Mouse (Mus musculus) spleen, postnatal 4 days (tissue): Measurements from ENCODE around the gene Zkscan14.
A peak's percentile ranks its signal among the peaks of the same experiment; 100 is the strongest.
"Not testable (repeated sequence)": the region's sequence is repeated elsewhere in the genome, so short reads cannot be mapped to it uniquely, and the experiment has no call there.

Experiments
- DNase-seq, 2 experiments: peaks; one replicate each; pipeline ENCODE4 v3.0.0; 2022; ENCODE audit warnings: low spot score in 2 of 2

Gene Zkscan14

DNA sequence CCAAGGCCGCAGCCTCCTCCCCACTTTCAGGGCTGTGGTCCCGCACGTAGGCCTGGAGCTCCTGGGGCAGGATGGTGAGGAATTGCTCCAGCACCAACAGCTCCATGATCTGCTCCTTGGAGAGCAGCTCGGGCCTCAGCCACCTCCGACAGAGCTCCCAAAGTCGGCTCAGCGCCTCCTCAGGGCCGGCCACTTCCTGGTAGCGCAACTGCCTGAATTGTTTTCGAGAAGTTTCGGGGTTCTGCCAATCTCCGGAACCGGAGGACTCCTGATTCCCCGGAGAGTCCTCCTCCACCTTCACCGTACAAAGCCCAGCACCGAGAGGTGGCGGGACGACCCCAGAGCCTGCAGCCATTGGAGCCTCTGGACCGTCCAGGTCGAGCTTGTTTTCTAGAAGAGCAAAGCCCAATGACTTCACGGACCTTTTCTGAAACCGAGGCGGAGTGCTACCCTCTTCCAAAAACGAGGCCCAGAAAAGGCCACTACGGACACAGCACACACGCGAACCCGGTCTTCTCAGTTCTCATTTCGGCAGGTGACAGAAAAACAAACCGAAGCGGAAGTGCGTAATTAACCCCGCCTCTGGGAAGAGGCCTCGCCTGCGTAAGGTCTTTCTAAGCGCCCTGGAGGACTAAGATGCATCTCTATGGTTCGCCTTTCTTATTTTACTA lies at the start of gene Zkscan14:
Gene Zkscan14, minus strand, starts transcription at position 548 of the 671 bp plus-strand sequence.
- peak; percentile 78 to 86 for DNase-seq

- no peak for DNase-seq
Observed at GRCm38 (mm10) chr5:145249520-145249919, 47.9 kb upstream of the Zkscan14 start.

- DNase-seq = peak in 1 of 2 experiments; percentile 26
Observed at GRCm38 (mm10) chr5:145234636-145235035, 33.0 kb upstream of the Zkscan14 start.

DNA sequence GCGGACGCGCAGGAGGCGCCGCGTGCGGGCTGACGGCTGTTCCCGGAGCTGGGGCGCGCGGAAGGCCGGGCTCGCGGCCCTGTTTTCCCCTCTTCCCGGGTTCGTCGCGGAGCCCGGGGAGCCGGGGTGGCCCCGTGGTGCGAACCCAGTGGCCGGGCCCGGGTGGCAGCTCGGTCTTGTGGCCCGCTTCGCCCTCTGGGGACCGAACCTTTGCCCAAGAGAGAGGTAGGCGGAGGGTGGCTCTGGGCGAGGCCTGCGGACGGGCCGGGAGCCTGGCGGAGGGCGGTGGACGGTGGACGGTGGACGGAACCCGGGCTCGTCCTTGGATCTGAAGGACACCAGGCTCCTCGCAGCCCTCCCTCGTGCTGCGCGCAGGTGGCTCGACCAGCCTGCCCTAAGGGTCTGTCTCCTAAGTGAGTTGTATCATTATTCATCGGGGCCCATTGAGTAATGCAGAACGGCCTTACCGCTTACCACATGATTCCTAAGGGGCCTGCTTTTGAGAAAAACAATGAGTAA lies 30.3 kb upstream of the Zkscan14 start:
- DNase-seq = no peak

DNA sequence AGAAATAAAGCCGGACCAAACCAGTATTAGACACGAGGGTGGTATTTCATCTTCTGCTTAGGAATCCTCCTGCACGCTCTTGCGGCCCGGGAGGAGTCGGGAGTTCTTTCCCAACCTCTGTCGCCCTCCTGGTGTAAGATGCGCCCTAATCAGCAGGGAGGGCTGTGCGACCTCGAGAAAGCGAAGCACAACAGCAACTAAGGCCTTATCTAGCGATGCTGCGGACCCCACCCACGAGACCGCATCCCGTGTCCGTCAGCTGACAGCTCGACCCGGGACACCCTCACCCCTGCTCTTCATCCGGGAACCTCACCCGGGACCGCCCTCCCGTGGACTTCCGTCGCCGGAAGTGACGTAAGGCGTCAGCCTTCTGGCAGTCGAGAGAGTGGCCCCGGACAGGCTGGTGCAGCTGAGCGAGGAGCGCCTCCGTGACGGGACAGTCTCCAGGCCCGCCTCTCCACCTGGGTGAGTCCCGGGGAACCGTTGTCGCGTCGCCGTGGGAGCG lies 29.8 kb upstream of the Zkscan14 start, which contains the start of gene Zfp655:
Gene Zfp655, plus strand, starts transcription at position 349 of the 505 bp plus-strand sequence.
- peak; percentile 94 to 96 for DNase-seq

DNA sequence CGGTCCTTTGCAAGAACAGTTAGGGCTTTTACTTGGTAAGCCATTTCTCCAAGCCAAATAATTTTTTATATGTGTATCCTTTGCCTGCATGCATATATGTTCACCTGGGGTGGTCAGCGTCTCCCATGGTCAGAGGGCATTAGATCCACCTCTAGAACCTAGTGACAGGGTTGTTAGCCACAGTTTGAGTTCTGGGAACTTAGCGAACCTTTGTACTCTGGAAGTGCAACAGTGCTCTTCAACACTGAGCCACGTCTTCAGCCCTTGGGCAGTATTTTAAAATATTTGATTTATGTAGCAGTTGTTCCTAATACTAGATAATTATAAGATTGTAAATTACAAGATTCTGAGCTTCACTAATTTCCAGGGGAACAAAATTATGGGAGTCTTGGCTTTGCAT lies 29.0 kb upstream of the Zkscan14 start:
- no peak for DNase-seq

DNA sequence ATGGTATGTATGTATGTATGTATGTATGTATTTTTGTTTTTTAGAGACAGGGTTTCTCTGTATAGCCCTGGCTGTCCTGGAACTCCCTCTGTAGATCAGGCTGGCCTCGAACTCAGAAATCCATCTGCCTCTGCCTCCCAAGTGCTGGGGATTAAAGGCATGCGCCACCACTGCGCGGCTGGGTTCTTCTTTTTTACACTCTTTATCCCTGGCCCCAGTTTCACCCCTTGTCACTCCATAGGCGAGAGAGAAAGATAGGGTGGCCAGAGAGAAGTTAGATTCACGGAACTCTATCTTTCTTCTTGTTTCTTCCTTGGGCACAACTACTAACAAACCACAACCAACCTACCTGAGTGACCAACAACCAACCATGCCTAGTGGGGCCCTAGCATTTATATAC lies 27.6 kb upstream of the Zkscan14 start:
- not testable (repeated sequence) for DNase-seq

GRCm38 (mm10) chr5:145226453-145226852 lies 24.8 kb upstream of the Zkscan14 start:
- DNase-seq = no peak

- no peak for DNase-seq
Observed at GRCm38 (mm10) chr5:145223395-145223794, 21.7 kb upstream of the Zkscan14 start.

GRCm38 (mm10) chr5:145222840-145223239 lies 21.2 kb upstream of the Zkscan14 start:
- DNase-seq = no peak

DNA sequence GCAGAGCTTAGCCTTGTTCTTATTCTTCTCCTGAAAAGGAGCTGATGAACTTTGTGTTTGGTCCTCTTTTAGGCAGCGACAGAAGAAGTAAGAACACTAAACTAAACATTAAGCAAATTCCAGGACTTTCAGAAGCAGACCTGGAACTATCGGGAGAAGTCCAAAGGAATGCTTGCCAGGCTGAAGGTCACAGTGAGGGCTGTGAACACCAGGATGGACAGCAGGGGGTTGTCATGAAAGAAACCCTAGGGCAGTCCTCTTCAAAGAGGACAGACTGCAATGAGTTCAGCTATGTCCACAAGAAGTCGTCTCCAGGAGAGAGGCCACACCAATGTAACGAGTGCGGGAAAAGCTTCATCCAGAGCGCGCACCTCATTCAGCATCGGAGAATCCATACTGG lies 18.3 kb upstream of the Zkscan14 start:
- no peak for DNase-seq

DNA sequence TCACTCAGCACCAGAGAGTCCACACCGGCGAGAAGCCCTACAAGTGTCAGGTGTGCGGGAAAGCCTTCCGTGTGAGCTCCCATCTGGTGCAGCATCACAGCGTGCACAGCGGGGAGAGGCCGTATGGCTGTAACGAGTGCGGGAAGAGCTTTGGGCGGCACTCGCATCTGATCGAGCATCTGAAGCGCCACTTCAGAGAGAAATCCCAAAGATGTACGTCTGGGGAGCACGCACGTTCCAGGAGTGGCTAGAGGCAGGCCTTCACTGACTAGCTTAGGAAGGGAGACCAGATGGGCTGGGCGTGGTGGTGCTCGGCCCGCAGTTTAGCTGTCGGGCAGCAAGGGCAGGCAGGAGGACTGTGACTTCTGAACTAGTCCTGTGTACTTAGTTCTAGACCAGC lies 17.0 kb upstream of the Zkscan14 start:
- no peak for DNase-seq

GRCm38 (mm10) chr5:145218206-145218605 lies 16.5 kb upstream of the Zkscan14 start:
- no peak for DNase-seq

GRCm38 (mm10) chr5:145217746-145218145 lies 16.1 kb upstream of the Zkscan14 start:
- DNase-seq = no peak

- DNase-seq = no peak
Observed at GRCm38 (mm10) chr5:145214679-145215078, 13.0 kb upstream of the Zkscan14 start.

DNA sequence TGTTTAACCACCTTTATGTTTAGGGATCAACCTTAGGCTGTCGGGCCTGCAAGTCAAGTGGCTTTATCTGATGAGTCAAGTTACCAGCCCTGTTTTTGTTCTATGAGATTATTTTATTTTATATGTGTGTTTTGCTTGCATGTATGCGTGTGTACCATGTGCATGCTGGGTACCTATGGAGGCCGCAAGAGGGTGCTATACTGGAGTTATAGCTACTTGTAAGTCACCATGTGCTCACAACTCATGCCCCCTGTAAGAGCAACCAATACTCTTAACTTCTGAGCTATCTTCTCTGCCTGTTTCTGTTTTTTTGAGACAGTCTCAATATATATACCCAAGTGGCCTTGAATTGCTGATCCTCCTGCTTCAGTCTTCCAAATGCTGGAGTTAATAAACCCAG lies 11.8 kb upstream of the Zkscan14 start:
- no peak for DNase-seq

- DNase-seq = no peak
Observed at GRCm38 (mm10) chr5:145212216-145212615, 10.5 kb upstream of the Zkscan14 start.

DNA sequence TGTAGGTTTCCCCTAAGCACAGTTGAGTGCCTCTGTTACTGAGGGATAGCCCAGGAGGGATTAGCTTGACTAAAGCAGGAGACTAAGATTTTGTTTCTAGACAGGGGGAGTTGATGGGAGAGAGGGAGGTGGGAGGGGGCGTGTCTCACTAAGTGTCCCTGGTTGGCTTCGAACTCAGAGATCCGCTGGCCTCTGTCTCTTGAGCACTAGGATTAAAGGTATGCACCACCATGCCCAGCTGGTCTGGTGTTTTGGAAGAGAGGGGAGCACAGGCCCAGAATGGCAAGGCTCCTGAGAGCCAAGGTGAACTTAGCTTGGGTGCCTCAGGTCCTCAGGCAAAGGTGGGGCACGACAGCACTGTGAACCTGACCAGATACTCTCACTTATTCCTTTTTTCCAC lies 9.7 kb upstream of the Zkscan14 start:
- no peak for DNase-seq

GRCm38 (mm10) chr5:145208391-145208790 lies 6.7 kb upstream of the Zkscan14 start:
- DNase-seq = not testable (repeated sequence)

- no peak for DNase-seq
Observed at GRCm38 (mm10) chr5:145207954-145208353, 6.3 kb upstream of the Zkscan14 start.

DNA sequence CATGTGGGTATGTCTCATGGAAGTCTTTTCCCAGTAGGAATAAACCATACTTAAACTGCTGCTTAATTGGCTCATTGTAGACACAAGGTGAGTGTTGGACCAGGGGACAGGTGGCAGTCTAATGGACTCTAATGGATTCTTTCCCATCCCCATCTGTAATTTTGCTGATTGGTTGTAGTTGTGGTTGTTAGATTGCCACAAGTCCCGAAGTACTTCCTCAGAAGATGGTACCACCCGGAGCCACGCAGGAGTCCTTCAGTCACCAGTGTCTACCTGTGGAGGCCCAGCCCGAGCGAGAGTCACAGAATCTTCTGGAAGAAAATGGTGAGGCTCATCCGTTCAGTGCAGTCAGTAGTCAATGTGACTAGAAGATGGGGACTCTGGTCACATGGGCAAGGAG lies 5.7 kb upstream of the Zkscan14 start:
- no peak for DNase-seq

DNA sequence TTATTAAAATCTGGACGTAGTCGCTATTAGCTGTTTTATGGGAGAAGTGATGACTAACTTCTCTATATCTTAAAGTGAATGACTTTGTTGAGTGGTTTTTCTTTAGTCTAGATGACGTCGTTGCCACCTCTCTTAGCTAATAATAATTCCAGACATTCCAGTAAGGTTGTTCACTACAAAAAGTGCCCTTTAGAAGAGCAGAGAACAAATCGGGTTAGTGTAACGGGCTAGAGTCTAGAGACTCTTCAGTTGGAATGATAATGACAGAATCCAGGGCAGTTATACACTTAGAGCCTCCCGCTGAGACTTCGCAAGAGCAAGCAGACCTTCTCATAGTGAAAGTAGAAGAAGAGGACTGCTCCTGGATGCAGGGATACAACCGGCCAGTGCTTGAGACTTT lies 3.4 kb upstream of the Zkscan14 start:
- no peak for DNase-seq

- DNase-seq = peak; percentile 96 to 98
Observed at GRCm38 (mm10) chr5:145203936-145204691, 2.4 kb upstream of the Zkscan14 start, which contains the start of gene Zkscan5. TSS of gene Zkscan5 (plus strand) at chr5:145204562.
